Mouse (Mus musculus): ENCODE results near the gene Acadm. TPM values are rescaled to one million over a fixed set of nuclear protein-coding genes. Genes with fewer than 3 reads are reported as not detected.

Gene Acadm
- 320 and 383 TPM in 2 replicates for total RNA-seq (2014; rRNA removed)
- polyA plus RNA-seq (2012; rRNA removed), result 91.8 and 151 TPM in 2 replicates

GRCm38 (mm10) chr3:153944335-153944990 is at the start of gene Acadm:
Gene Acadm (minus strand): TSS chr3:153944632.
- Histone ChIP-seq H3K27me3 (ENCODE audit: control insufficient read depth, insufficient read depth, low read length) (no peaks in the 10 kb centered on the region), H3K36me3 (ENCODE audit: control insufficient read depth, insufficient read depth, low read length) (peaks cover 9% of the 10 kb centered on the region), H3K9ac (ENCODE audit: low read depth, low read length) (peak within 1 kb of the TSS; percentile 88), H3K79me2 (ENCODE audit: control insufficient read depth, insufficient read depth, low read length) (no peaks in the 10 kb centered on the region; the same call in 1 of the 2 replicates), H3K4me3 (ENCODE audit: insufficient read depth, low read depth, low read length) (peak within 1 kb of the TSS; percentile 79), H3K27ac (replicated peaks; ENCODE audit: insufficient read depth, low read depth, low read length) (peak within 1 kb of the TSS; percentile 86), H3K4me1 (ENCODE audit: control insufficient read depth, insufficient read depth, low read length) (peaks cover 15% of the 10 kb centered on the region)
- TF ChIP-seq POLR2A (IDR thresholded peaks at IDR 0.05; ENCODE audit: extremely low read depth, insufficient read depth, low read length) (peak; percentile 94), CTCF (IDR thresholded peaks at IDR 0.05; ENCODE audit: low read depth, low read length) (no peak)
- DNase-seq (ENCODE audit: extremely low read depth, low read depth, low spot score), result peak; percentile 99
- WGBS, result under 1% methylated on average over 41 of the region's 41 CpGs

- H3K4me1 ChIP-seq (ENCODE audit: control insufficient read depth, insufficient read depth, low read length), result no peaks in the 10 kb centered on the region
- H3K4me3 ChIP-seq (ENCODE audit: insufficient read depth, low read depth, low read length), result no peak overlapping the region
- H3K27ac ChIP-seq (replicated peaks; ENCODE audit: insufficient read depth, low read depth, low read length), result no peak overlapping the region
- no peaks in the 10 kb centered on the region for H3K79me2 ChIP-seq (ENCODE audit: control insufficient read depth, insufficient read depth, low read length)
- H3K36me3 ChIP-seq (ENCODE audit: control insufficient read depth, insufficient read depth, low read length), result no peaks in the 10 kb centered on the region
- TF ChIP-seq CTCF (IDR thresholded peaks at IDR 0.05; ENCODE audit: low read depth, low read length), result peak; percentile 64
- TF ChIP-seq POLR2A (IDR thresholded peaks at IDR 0.05; ENCODE audit: extremely low read depth, insufficient read depth, low read length), result no peak
- no peaks in the 10 kb centered on the region for H3K27me3 ChIP-seq (ENCODE audit: control insufficient read depth, insufficient read depth, low read length)
- 49% methylated on average over 10 of the region's 10 CpGs for WGBS
- DNase-seq (ENCODE audit: extremely low read depth, low read depth, low spot score), result peak; percentile 5
- no peak overlapping the region for H3K9ac ChIP-seq (ENCODE audit: low read depth, low read length)
These were observed 40.3 kb upstream of the Acadm start for GRCm38 (mm10) chr3:153984428-153985340.

- Histone ChIP-seq H3K4me1 (ENCODE audit: control insufficient read depth, insufficient read depth, low read length) (no peaks in the 10 kb centered on the region), H3K79me2 (ENCODE audit: control insufficient read depth, insufficient read depth, low read length) (no peaks in the 10 kb centered on the region), H3K27ac (replicated peaks; ENCODE audit: insufficient read depth, low read depth, low read length) (no peak overlapping the region), H3K27me3 (ENCODE audit: control insufficient read depth, insufficient read depth, low read length) (no peaks in the 10 kb centered on the region), H3K4me3 (ENCODE audit: insufficient read depth, low read depth, low read length) (no peak overlapping the region), H3K9ac (ENCODE audit: low read depth, low read length) (no peak overlapping the region), H3K36me3 (ENCODE audit: control insufficient read depth, insufficient read depth, low read length) (no peaks in the 10 kb centered on the region)
- WGBS, result 85% methylated on average over 2 of the region's 2 CpGs
- TF ChIP-seq POLR2A (IDR thresholded peaks at IDR 0.05; ENCODE audit: extremely low read depth, insufficient read depth, low read length) (no peak), CTCF (IDR thresholded peaks at IDR 0.05; ENCODE audit: low read depth, low read length) (no peak)
- no peak for DNase-seq (ENCODE audit: extremely low read depth, low read depth, low spot score)
These were observed 36.2 kb upstream of the Acadm start for GRCm38 (mm10) chr3:153980611-153981010.

GRCm38 (mm10) chr3:153975791-153976190 is 31.4 kb upstream of the Acadm start:
- H3K79me2 ChIP-seq (ENCODE audit: control insufficient read depth, insufficient read depth, low read length), result no peaks in the 10 kb centered on the region
- H3K4me3 ChIP-seq (ENCODE audit: insufficient read depth, low read depth, low read length), result no peak overlapping the region
- DNase-seq (ENCODE audit: extremely low read depth, low read depth, low spot score), result no peak
- no peak overlapping the region for H3K27ac ChIP-seq (replicated peaks; ENCODE audit: insufficient read depth, low read depth, low read length)
- no peak overlapping the region for H3K9ac ChIP-seq (ENCODE audit: low read depth, low read length)
- H3K27me3 ChIP-seq (ENCODE audit: control insufficient read depth, insufficient read depth, low read length), result peaks cover 5% of the 10 kb centered on the region
- H3K36me3 ChIP-seq (ENCODE audit: control insufficient read depth, insufficient read depth, low read length), result no peaks in the 10 kb centered on the region
- 71% methylated on average over 7 of the region's 7 CpGs for WGBS
- TF ChIP-seq CTCF (IDR thresholded peaks at IDR 0.05; ENCODE audit: low read depth, low read length), result no peak
- no peak for TF ChIP-seq POLR2A (IDR thresholded peaks at IDR 0.05; ENCODE audit: extremely low read depth, insufficient read depth, low read length)
- H3K4me1 ChIP-seq (ENCODE audit: control insufficient read depth, insufficient read depth, low read length), result no peaks in the 10 kb centered on the region

GRCm38 (mm10) chr3:153975060-153975459 is 30.6 kb upstream of the Acadm start:
- Histone ChIP-seq H3K4me3 (ENCODE audit: insufficient read depth, low read depth, low read length) (no peak overlapping the region), H3K36me3 (ENCODE audit: control insufficient read depth, insufficient read depth, low read length) (no peaks in the 10 kb centered on the region), H3K27me3 (ENCODE audit: control insufficient read depth, insufficient read depth, low read length) (peaks cover 5% of the 10 kb centered on the region), H3K27ac (replicated peaks; ENCODE audit: insufficient read depth, low read depth, low read length) (no peak overlapping the region), H3K4me1 (ENCODE audit: control insufficient read depth, insufficient read depth, low read length) (no peaks in the 10 kb centered on the region), H3K79me2 (ENCODE audit: control insufficient read depth, insufficient read depth, low read length) (no peaks in the 10 kb centered on the region), H3K9ac (ENCODE audit: low read depth, low read length) (no peak overlapping the region)
- DNase-seq (ENCODE audit: extremely low read depth, low read depth, low spot score), result no peak
- WGBS, result 24% methylated on average over 6 of the region's 6 CpGs
- TF ChIP-seq CTCF (IDR thresholded peaks at IDR 0.05; ENCODE audit: low read depth, low read length), result no peak
- no peak for TF ChIP-seq POLR2A (IDR thresholded peaks at IDR 0.05; ENCODE audit: extremely low read depth, insufficient read depth, low read length)
